Mouse (Mus musculus) CH12.LX (cell line): Measurements from ENCODE around the gene Olfr92. TPM values are rescaled to one million over a fixed set of nuclear protein-coding genes. Genes with fewer than 3 reads are reported as not detected.

Experiments
- DNase-seq: peaks from one replicate; pipeline ENCODE4 v3.0.0-alpha.2; 2013; ENCODE audit errors: extremely low read depth
- H3K27ac ChIP-seq: 2 replicates; pipeline ENCODE4 v1.5.1; 2012; ENCODE audit warnings: low read depth, mild to moderate bottlenecking, control low read depth, moderate library complexity; ENCODE audit not compliant: insufficient read depth
- H3K27me3 ChIP-seq: replicated peaks from 2 replicates; pipeline ENCODE3; 2012; ENCODE audit warnings: inconsistent platforms
- H3K36me3 ChIP-seq, 2 experiments: replicated peaks in 1 of 2; 2 replicates each; pipeline versions ENCODE3 to v1.6.1; 2012; ENCODE audit warnings: inconsistent platforms in 1 of 2, low read length in 1 of 2, mild to moderate bottlenecking in 1 of 2, mixed read lengths in 1 of 2, moderate library complexity in 1 of 2; ENCODE audit not compliant: control insufficient read depth in 1 of 2, insufficient read depth in 1 of 2
- H3K4me1 ChIP-seq, 2 experiments: 2 replicates each; pipeline ENCODE4 v1.6.1; 2012; ENCODE audit warnings: inconsistent platforms in 1 of 2, moderate library complexity in 1 of 2; ENCODE audit not compliant: insufficient read depth in 2 of 2, control insufficient read depth in 1 of 2
- H3K4me2 ChIP-seq: 2 replicates; pipeline ENCODE4 v1.6.1; 2012; ENCODE audit warnings: low read depth, mild to moderate bottlenecking, control low read depth; ENCODE audit not compliant: poor library complexity, insufficient read depth, severe bottlenecking
- H3K4me3 ChIP-seq, 3 experiments: fragments of 150-350 bp in 1 of 3; sonication (generic) in 1 of 3; replicated peaks in 1 of 3; 2 replicates each; pipeline versions ENCODE3 to v1.5.1; 2011 to 2012; ENCODE audit warnings: low read depth in 2 of 3, low read length in 2 of 3, mild to moderate bottlenecking in 2 of 3, moderate library complexity in 2 of 3, control low read depth in 1 of 3, improper control_type of control experiment in 1 of 3, inconsistent platforms in 1 of 3, mixed read lengths in 1 of 3; ENCODE audit not compliant: poor library complexity in 1 of 3
- H3K79me2 ChIP-seq: replicated peaks from 2 replicates; pipeline ENCODE4 v1.6.1; 2012; ENCODE audit warnings: mild to moderate bottlenecking, moderate library complexity; ENCODE audit not compliant: control insufficient read depth, poor library complexity, insufficient read depth, severe bottlenecking; ENCODE audit errors: extremely low read depth
- H3K9ac ChIP-seq: 2 replicates; pipeline ENCODE4 v1.6.1; 2012; ENCODE audit warnings: low read depth, mild to moderate bottlenecking, control low read depth, moderate library complexity; ENCODE audit not compliant: insufficient read depth
- H3K9me3 ChIP-seq: replicated peaks from 2 replicates; pipeline ENCODE3; 2012; ENCODE audit warnings: low read length, inconsistent platforms, mixed read lengths
- BHLHE40 ChIP-seq: IDR thresholded peaks from 2 replicates; pipeline ENCODE4 v1.6.1; 2011; ENCODE audit warnings: mild to moderate bottlenecking, low read depth, low read length, improper control_type of control experiment
- CHD1 ChIP-seq: IDR thresholded peaks from 2 replicates; pipeline ENCODE4 v1.6.1; 2012; ENCODE audit warnings: low read depth, low read length, improper control_type of control experiment, inconsistent platforms
- CHD2 ChIP-seq: IDR thresholded peaks from 2 replicates; pipeline ENCODE4 v1.6.1; 2011; ENCODE audit warnings: low read length, improper control_type of control experiment
- CTCF ChIP-seq, 2 experiments: IDR thresholded peaks in 1 of 2; conservative IDR thresholded peaks in 1 of 2; 2 replicates each; pipeline ENCODE4 v1.5.1; 2011 to 2012; ENCODE audit warnings: low read depth in 2 of 2, low read length in 2 of 2, improper control_type of control experiment in 1 of 2, inconsistent platforms in 1 of 2, mild to moderate bottlenecking in 1 of 2, moderate library complexity in 1 of 2
- E2F4 ChIP-seq: IDR thresholded peaks from 2 replicates; pipeline ENCODE4 v1.6.1; 2011; ENCODE audit warnings: low read depth, low read length, improper control_type of control experiment; ENCODE audit not compliant: insufficient replicate concordance
- ETS1 ChIP-seq: conservative IDR thresholded peaks from 2 replicates; pipeline ENCODE4 v1.6.1; 2012; ENCODE audit warnings: low read depth, mild to moderate bottlenecking, inconsistent platforms, low read length, improper control_type of control experiment, moderate library complexity
- JUND ChIP-seq: conservative IDR thresholded peaks from 2 replicates; pipeline ENCODE4 v1.6.1; 2011; ENCODE audit warnings: low read depth, low read length, improper control_type of control experiment
- MAX ChIP-seq: IDR thresholded peaks from 2 replicates; pipeline ENCODE4 v1.6.1; 2011; ENCODE audit warnings: low read length, improper control_type of control experiment
- MEF2A ChIP-seq: IDR thresholded peaks from 2 replicates; pipeline ENCODE4 v1.6.1; 2014; ENCODE audit warnings: low read depth, mild to moderate bottlenecking, inconsistent platforms, low read length, improper control_type of control experiment, borderline replicate concordance
- PAX5 ChIP-seq: IDR thresholded peaks from 2 replicates; pipeline ENCODE4 v1.6.1; 2012; ENCODE audit warnings: low read length, inconsistent platforms, mixed read lengths
- POLR2A ChIP-seq: IDR thresholded peaks from 2 replicates; pipeline ENCODE4 v1.6.1; 2011; ENCODE audit warnings: low read depth, mild to moderate bottlenecking, improper control_type of control experiment, low read length
- SIN3A ChIP-seq: IDR thresholded peaks from 2 replicates; pipeline ENCODE4 v1.6.1; 2012; ENCODE audit warnings: low read length, improper control_type of control experiment, inconsistent platforms
- TCF12 ChIP-seq: IDR thresholded peaks from 2 replicates; pipeline ENCODE4 v1.6.1; 2014; ENCODE audit warnings: low read depth, mild to moderate bottlenecking, inconsistent platforms, low read length, improper control_type of control experiment
- UBTF ChIP-seq: IDR thresholded peaks from 2 replicates; pipeline ENCODE4 v1.6.1; 2012; ENCODE audit warnings: low read depth, mild to moderate bottlenecking, inconsistent platforms, low read length, improper control_type of control experiment, moderate library complexity
- USF2 ChIP-seq: conservative IDR thresholded peaks from 2 replicates; pipeline ENCODE4 v1.6.1; 2011; ENCODE audit warnings: low read depth, low read length, improper control_type of control experiment
- ZMIZ1 ChIP-seq: IDR thresholded peaks from 2 replicates; pipeline ENCODE4 v1.6.1; 2012; ENCODE audit warnings: low read depth, mild to moderate bottlenecking, inconsistent platforms, low read length, improper control_type of control experiment
- ZNF384 ChIP-seq: IDR thresholded peaks from 2 replicates; pipeline ENCODE4 v1.6.1; 2012; ENCODE audit warnings: low read depth, low read length, improper control_type of control experiment, inconsistent platforms
- dilution Hi-C: fragments of 300-500 bp; cut with MboI; formaldehyde crosslinking; loops from 2 replicates; pipeline ENCODE4 v1.14.3; 2020; ENCODE audit warnings: low sequenced_read_pairs; ENCODE audit not compliant: extremely low pct_unique_long_range_greater_than_20kb, extremely low pct_ligation_motif_present
- in situ Hi-C: fragments of 300-500 bp; cut with MboI; formaldehyde crosslinking; loops from 3 replicates; pipeline ENCODE4 v1.14.3; 2019; ENCODE audit warnings: low sequenced_read_pairs, low pct_ligation_motif_present, low pct_unique_long_range_greater_than_20kb, mixed read lengths
- polyA plus RNA-seq: library from polyadenylated mRNA; unstranded; fragments of >175 nt; gene quantifications from 2 replicates; pipeline ENCODE4 v1.2.1, GENCODE M21; 2012; ENCODE audit warnings: low read depth; ENCODE audit not compliant: insufficient read length
- total RNA-seq, 2 experiments: library from RNA; depleted of rRNA; stranded (reverse); fragments of 300-350 nt in 1 of 2; fragments of >200 nt in 1 of 2; gene quantifications; 2 replicates each; pipeline ENCODE4 v1.2.3; 2012 to 2014

Gene Olfr92
- total and polyA plus RNA-seq, 3 experiments, result not detected

GRCm38 (mm10) chr17:37070121-37070520, 49.8 kb downstream of the Olfr92 start:
- H3K4me1 ChIP-seq, result no peaks in the 10 kb centered on the region
- H3K27me3 ChIP-seq, result no peaks in the 10 kb centered on the region
- H3K79me2 ChIP-seq, result no peaks in the 10 kb centered on the region
- peaks cover 20 to 85% of the 10 kb centered on the region in 2 experiments for H3K36me3 ChIP-seq
- H3K9me3 ChIP-seq, result no peaks in the 10 kb centered on the region
- in situ Hi-C loops (no loop called here), dilution Hi-C loops (no loop called here)
- H3K9ac ChIP-seq, result no peak overlapping the region
- H3K4me3 ChIP-seq, result no peak overlapping the region
- no peak overlapping the region for H3K4me2 ChIP-seq
- DNase-seq, result no peak
- TF ChIP-seq E2F4 (no peak), MAX (no peak), ETS1 (no peak), BHLHE40 (no peak), CHD2 (no peak), UBTF (no peak), ZMIZ1 (no peak), POLR2A (no peak), JUND (no peak), SIN3A (no peak), USF2 (no peak)
- H3K27ac ChIP-seq, result no peak overlapping the region

- no peak for TF ChIP-seq PAX5
- no peak for TF ChIP-seq TCF12
- TF ChIP-seq MEF2A, result no peak
- TF ChIP-seq SIN3A, result no peak
- TF ChIP-seq CHD1, result no peak
- TF ChIP-seq CTCF (conservative IDR thresholded peaks at IDR 0.05 in 1 of 2, IDR thresholded peaks at IDR 0.05 in 1 of 2; ENCODE audit: low read depth in 2 of 2, low read length in 2 of 2), result no peak
- TF ChIP-seq ZNF384, result no peak
- H3K4me1 ChIP-seq, result no peaks in the 10 kb centered on the region
- no peaks in the 10 kb centered on the region for H3K27me3 ChIP-seq
- H3K9me3 ChIP-seq, result no peaks in the 10 kb centered on the region
- in situ Hi-C loops, result loop anchor here (10.0 kb wide), 1 partner anchor 173 kb away; the partner anchor contains the start of genes Trim31 and Trim40
- no peak overlapping the region for H3K4me2 ChIP-seq
- no peak for DNase-seq
- H3K79me2 ChIP-seq, result no peaks in the 10 kb centered on the region
- no peak overlapping the region for H3K9ac ChIP-seq
- H3K36me3 ChIP-seq, result peaks cover 11 to 86% of the 10 kb centered on the region in 2 experiments
- no peak overlapping the region for H3K4me3 ChIP-seq
- no peak overlapping the region for H3K27ac ChIP-seq
- dilution Hi-C loops, result no loop called here
These were observed 52.0 kb downstream of the Olfr92 start for GRCm38 (mm10) chr17:37067861-37068260.
